Mouse (Mus musculus) myocyte (in vitro differentiated cells): ENCODE results near the gene Adgre5.

ENCODE experiments used
- CEBPB ChIP-seq: IDR thresholded peaks from 2 replicates; pipeline ENCODE4 v1.6.1; 2011; ENCODE audit warnings: mild to moderate bottlenecking, moderate library complexity; ENCODE audit not compliant: poor library complexity, insufficient read depth, severe bottlenecking
- E2F4 ChIP-seq: IDR thresholded peaks from one replicate; pipeline ENCODE4 v1.6.1; 2011; ENCODE audit warnings: mild to moderate bottlenecking, control low read depth, moderate library complexity; ENCODE audit not compliant: insufficient read depth
- MAX ChIP-seq: IDR thresholded peaks from one replicate; pipeline ENCODE4 v1.6.1; 2011; ENCODE audit warnings: low read depth, mild to moderate bottlenecking, control low read depth
- MYOD1 ChIP-seq, 3 experiments: IDR thresholded peaks; one replicate each; pipeline ENCODE4 v1.6.1; 2011; ENCODE audit warnings: control low read depth in 2 of 3, low read depth in 2 of 3, mild to moderate bottlenecking in 2 of 3, moderate library complexity in 1 of 3; ENCODE audit not compliant: insufficient read length in 2 of 3, control insufficient read depth in 1 of 3
- POLR2A ChIP-seq: IDR thresholded peaks from one replicate; pipeline ENCODE4 v1.6.1; 2011; ENCODE audit warnings: low read depth, mild to moderate bottlenecking, control low read depth, moderate library complexity; ENCODE audit not compliant: insufficient read length
- POLR2AphosphoS2 ChIP-seq: IDR thresholded peaks from one replicate; pipeline ENCODE4 v1.6.1; 2011; ENCODE audit warnings: low read depth, control low read depth; ENCODE audit not compliant: insufficient read length
- REST ChIP-seq: IDR thresholded peaks from one replicate; pipeline ENCODE4 v1.6.1; 2011; ENCODE audit warnings: mild to moderate bottlenecking, control low read depth, moderate library complexity; ENCODE audit not compliant: insufficient read depth, insufficient read length
- SRF ChIP-seq: IDR thresholded peaks from one replicate; pipeline ENCODE4 v1.6.1; 2011; ENCODE audit warnings: low read depth; ENCODE audit not compliant: control insufficient read depth, insufficient read length
- TCF12 ChIP-seq: IDR thresholded peaks from one replicate; pipeline ENCODE4 v1.6.1; 2011; ENCODE audit warnings: mild to moderate bottlenecking, control low read depth; ENCODE audit not compliant: poor library complexity, insufficient read depth, severe bottlenecking
- TCF3 ChIP-seq: IDR thresholded peaks from one replicate; pipeline ENCODE4 v1.6.1; 2011; ENCODE audit warnings: low read depth, control low read depth; ENCODE audit not compliant: insufficient read length
- USF1 ChIP-seq: IDR thresholded peaks from one replicate; pipeline ENCODE4 v1.6.1; 2011; ENCODE audit warnings: low read depth, mild to moderate bottlenecking, control low read depth, moderate library complexity

GRCm38 (mm10) chr8:83694369-83695160 is 46.6 kb downstream of the Adgre5 start:
- no peak for TF ChIP-seq POLR2A
- TF ChIP-seq TCF12 = no peak
- TF ChIP-seq POLR2AphosphoS2 = no peak
- TF ChIP-seq MAX = no peak
- TF ChIP-seq CEBPB = no peak
- no peak for TF ChIP-seq TCF3
- no peak for TF ChIP-seq MYOD1 (IDR thresholded peaks at IDR 0.05; ENCODE audit: control insufficient read depth in 1 of 3, insufficient read length in 2 of 3, low read depth in 2 of 3)
- no peak for TF ChIP-seq SRF
- no peak for TF ChIP-seq E2F4
- no peak for TF ChIP-seq USF1
- no peak for TF ChIP-seq REST
